Mouse (Mus musculus) small intestine, adult 2 months (tissue): ENCODE results near the gene Klf17.

ENCODE experiments used
- CTCF ChIP-seq: fragments of 200-500 bp; IDR thresholded peaks from 2 replicates; pipeline ENCODE4 v1.5.1; 2012; ENCODE audit warnings: low read depth, mild to moderate bottlenecking, control low read depth, inconsistent platforms, low read length, moderate library complexity, mixed read lengths; ENCODE audit not compliant: insufficient replicate concordance, insufficient read length; ENCODE audit errors: extremely low read depth
- POLR2A ChIP-seq: fragments of 200-500 bp; IDR thresholded peaks from 2 replicates; pipeline ENCODE4 v1.6.1; 2012; ENCODE audit warnings: low read depth, mild to moderate bottlenecking, control low read depth, inconsistent platforms, low read length, moderate library complexity

- TF ChIP-seq CTCF (no peak), POLR2A (no peak)
Observed at GRCm38 (mm10) chr4:117708780-117709550, 56.5 kb downstream of the Klf17 start.
